Mouse (Mus musculus): ENCODE data around the gene Pigc. TPM values are rescaled to one million over a fixed set of nuclear protein-coding genes. Genes with fewer than 3 reads are reported as not detected.

Pigc gene
- 53.9 and 57.3 TPM in 2 replicates for polyA plus RNA-seq (2015; fragmentation: Nextera tagmentation; extraction: Ambion mirVana)

DNA sequence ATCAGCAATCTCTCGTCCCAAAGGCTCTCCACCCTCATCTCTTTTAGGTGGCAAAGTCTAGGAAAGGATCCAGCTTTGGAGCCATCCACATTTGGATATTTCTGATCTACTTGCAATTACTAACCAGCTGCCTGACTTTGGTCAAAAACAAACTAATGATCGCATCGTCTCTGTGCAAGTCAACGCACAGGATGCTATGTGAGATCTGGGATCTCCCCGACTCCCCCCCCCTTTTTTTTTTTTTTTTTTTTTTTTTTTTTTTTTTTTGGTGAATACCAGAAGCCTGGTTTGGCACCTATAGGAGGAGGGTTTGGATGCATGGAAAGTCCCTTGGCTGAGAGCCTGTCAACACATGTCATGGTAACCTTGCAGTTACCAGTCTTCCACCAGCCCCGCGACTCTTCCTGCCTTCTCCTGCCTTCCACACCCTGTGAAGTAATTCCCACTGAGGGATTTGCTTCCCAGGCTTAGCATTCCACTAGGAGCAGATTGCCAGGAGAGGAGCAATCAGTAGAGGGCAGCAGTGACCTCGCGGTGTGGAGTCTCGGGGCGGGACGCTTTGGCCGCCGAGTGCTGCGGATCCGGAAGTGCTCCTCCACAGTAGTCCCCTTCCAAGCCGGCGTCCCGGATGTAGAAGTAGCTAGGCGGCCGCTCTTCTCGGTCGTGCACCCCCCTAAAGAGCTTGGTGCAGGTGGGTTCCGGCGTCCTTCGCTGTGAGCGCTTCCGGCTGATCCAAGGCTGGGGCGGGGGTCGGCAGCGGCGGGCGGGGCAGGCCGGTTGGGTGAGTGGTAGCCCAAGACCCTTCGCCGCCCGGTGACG lies at the start of gene Pigc:
TSS of gene Pigc (plus strand) at position 598 of the 819 bp plus-strand sequence.
- Histone ChIP-seq H3K9me3 (no peaks in the 10 kb centered on the region), H3K27ac (peak within 1 kb of the TSS; percentile 90), H3K36me3 (peaks cover 17% of the 10 kb centered on the region), H3K27me3 (no peaks in the 10 kb centered on the region), H3K4me3 (peak within 1 kb of the TSS; percentile 69), H3K4me2 (replicated peaks) (peak within 1 kb of the TSS; percentile 70), H3K4me1 (peaks cover 48% of the 10 kb centered on the region), H3K9ac (peak within 1 kb of the TSS; percentile 82)
- ATAC-seq (ENCODE audit: low FRiP score, low read depth) = peak; percentile 97
- WGBS = 3% methylated on average over 38 of the region's 38 CpGs

GRCm38 (mm10) chr1:161919594-161919993 lies 49.4 kb upstream of the Pigc start:
- peaks cover 20% of the 10 kb centered on the region for H3K4me1 ChIP-seq
- ATAC-seq (ENCODE audit: low FRiP score, low read depth) = no peak
- no peak overlapping the region for H3K27ac ChIP-seq
- 96% methylated on average over 2 of the region's 2 CpGs for WGBS
- no peak overlapping the region for H3K4me3 ChIP-seq
- no peak overlapping the region for H3K4me2 ChIP-seq (replicated peaks)
- no peaks in the 10 kb centered on the region for H3K27me3 ChIP-seq
- no peaks in the 10 kb centered on the region for H3K36me3 ChIP-seq
- H3K9me3 ChIP-seq = no peaks in the 10 kb centered on the region
- H3K9ac ChIP-seq = no peak overlapping the region

DNA sequence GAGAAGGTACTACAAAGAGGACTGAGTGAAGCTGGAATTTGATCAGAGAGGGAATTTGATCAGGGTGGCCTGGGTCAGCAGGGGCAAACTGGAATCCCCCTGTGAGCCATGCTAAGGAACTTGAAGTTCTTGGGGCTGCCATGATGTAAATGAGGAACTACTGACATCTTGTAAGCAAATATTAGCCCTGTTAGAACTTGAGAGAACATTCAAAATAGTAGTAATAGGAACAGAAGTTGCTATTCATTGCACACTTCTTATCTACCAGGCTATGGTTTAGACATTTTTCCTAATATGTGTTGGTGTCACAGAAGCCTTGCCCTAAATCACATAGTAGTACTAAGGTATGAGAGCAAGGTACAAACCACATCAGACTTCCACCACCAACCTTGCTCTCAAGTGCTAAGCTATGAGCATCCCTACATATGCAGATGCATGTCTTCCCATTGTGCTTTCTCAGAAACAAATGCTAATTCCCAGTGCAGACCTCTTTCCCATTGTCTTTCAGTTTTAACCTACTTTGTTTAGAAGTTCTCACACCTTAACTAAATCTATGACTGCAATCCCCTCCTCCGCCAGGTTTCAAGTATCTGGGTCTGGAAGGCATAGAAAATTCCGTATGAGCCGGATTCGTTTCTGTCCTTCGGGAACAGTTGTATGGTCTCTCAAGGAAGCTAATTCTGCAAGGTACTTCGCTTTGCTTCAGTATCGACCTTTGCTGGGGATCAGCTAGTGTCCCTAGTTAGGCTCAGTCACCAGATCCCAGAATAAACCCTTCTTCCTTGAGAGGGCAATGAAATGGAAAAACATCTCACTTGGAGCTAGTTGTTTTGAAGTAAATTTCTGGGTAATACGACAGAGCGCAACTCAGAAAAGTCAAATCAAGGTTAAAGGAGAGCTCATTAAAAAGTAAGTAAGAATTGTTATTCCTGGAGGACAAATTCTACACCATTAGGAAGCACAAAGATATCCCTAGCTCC lies 48.2 kb upstream of the Pigc start:
- Histone ChIP-seq H3K27me3 (no peaks in the 10 kb centered on the region), H3K9ac (no peak overlapping the region), H3K36me3 (no peaks in the 10 kb centered on the region), H3K4me3 (no peak overlapping the region), H3K9me3 (no peaks in the 10 kb centered on the region), H3K4me1 (peaks cover 15% of the 10 kb centered on the region), H3K4me2 (replicated peaks) (no peak overlapping the region), H3K27ac (no peak overlapping the region)
- 74% methylated on average over 9 of the region's 9 CpGs for WGBS
- no peak for ATAC-seq (ENCODE audit: low FRiP score, low read depth)

DNA sequence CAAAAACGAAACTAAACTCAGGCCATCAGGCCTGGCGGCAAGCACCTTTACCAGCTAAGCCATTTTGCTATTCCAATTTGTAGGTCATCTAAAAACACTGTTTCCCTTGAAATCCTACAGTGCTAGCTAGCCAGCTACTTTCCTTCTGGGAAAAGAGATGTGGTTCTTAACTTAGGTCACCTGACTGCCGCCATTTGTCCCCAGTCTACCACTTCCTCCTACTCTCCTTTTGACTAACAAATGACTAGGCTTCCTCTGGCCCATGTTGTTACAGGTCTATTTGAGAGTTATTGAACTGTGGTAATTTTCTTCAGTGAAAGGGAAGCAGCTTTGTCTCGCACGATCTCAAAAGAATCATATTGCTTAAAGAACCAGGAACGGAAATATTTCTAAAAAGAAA lies 47.1 kb upstream of the Pigc start:
- 79% methylated on average over 6 of the region's 6 CpGs for WGBS

GRCm38 (mm10) chr1:161924321-161924720 lies 44.7 kb upstream of the Pigc start:
- no peaks in the 10 kb centered on the region for H3K27me3 ChIP-seq
- WGBS = 76% methylated on average over 3 of the region's 3 CpGs
- no peak overlapping the region for H3K4me2 ChIP-seq (replicated peaks)
- ATAC-seq (ENCODE audit: low FRiP score, low read depth) = no peak
- no peaks in the 10 kb centered on the region for H3K36me3 ChIP-seq
- H3K4me1 ChIP-seq = no peaks in the 10 kb centered on the region
- no peak overlapping the region for H3K4me3 ChIP-seq
- no peak overlapping the region for H3K9ac ChIP-seq
- no peak overlapping the region for H3K27ac ChIP-seq
- no peaks in the 10 kb centered on the region for H3K9me3 ChIP-seq

More for the DNA sequence above, 47.1 kb upstream of the Pigc start:
- Histone ChIP-seq H3K27me3 (no peaks in the 10 kb centered on the region), H3K4me1 (peaks cover 15% of the 10 kb centered on the region), H3K9ac (no peak overlapping the region), H3K36me3 (no peaks in the 10 kb centered on the region), H3K4me2 (replicated peaks) (no peak overlapping the region), H3K4me3 (no peak overlapping the region), H3K9me3 (no peaks in the 10 kb centered on the region), H3K27ac (no peak overlapping the region)
- no peak for ATAC-seq (ENCODE audit: low FRiP score, low read depth)

DNA sequence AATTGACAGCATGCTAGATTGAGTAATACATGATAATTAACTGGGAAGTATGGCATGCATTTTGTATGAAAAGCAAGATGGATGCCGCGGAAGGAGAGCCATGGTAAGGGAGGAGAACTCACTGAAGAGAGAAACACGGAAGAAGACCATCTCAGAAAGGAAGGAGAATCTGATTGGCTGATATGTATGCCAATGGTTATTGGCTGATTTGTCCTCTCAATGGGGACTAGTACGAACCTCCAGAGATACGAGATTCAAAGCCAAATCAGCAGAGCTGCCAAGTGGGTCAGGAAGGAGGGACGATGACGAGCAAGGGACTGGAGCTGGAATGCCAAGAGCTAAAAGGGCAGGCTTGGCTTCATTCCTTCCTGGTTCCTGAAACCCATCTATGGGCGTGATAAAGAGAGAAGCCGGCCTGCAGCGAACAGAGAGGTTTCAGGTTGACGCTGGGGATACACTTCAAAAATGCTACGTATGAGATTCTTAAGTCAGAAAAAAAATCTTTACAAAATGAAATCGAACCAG lies 43.6 kb upstream of the Pigc start:
- Histone ChIP-seq H3K4me1 (no peaks in the 10 kb centered on the region), H3K27me3 (no peaks in the 10 kb centered on the region), H3K27ac (no peak overlapping the region), H3K9me3 (no peaks in the 10 kb centered on the region), H3K36me3 (no peaks in the 10 kb centered on the region), H3K4me2 (replicated peaks) (no peak overlapping the region), H3K9ac (no peak overlapping the region), H3K4me3 (no peak overlapping the region)
- no peak for ATAC-seq (ENCODE audit: low FRiP score, low read depth)
- 86% methylated on average over 13 of the region's 13 CpGs for WGBS

- ATAC-seq (ENCODE audit: low FRiP score, low read depth) = no peak
- Histone ChIP-seq H3K4me1 (peaks cover 4% of the 10 kb centered on the region; the same call in 1 of the 2 replicates), H3K4me3 (no peak overlapping the region), H3K9me3 (no peaks in the 10 kb centered on the region), H3K27me3 (no peaks in the 10 kb centered on the region), H3K9ac (no peak overlapping the region), H3K4me2 (replicated peaks) (no peak overlapping the region), H3K27ac (no peak overlapping the region), H3K36me3 (no peaks in the 10 kb centered on the region)
- 87% methylated on average over 2 of the region's 2 CpGs for WGBS
Observed at GRCm38 (mm10) chr1:161927976-161928375, 41.0 kb upstream of the Pigc start.

GRCm38 (mm10) chr1:161931313-161931712 lies 37.7 kb upstream of the Pigc start:
- WGBS = 69% methylated on average over 4 of the region's 4 CpGs
- no peaks in the 10 kb centered on the region for H3K9me3 ChIP-seq
- ATAC-seq (ENCODE audit: low FRiP score, low read depth) = no peak

DNA sequence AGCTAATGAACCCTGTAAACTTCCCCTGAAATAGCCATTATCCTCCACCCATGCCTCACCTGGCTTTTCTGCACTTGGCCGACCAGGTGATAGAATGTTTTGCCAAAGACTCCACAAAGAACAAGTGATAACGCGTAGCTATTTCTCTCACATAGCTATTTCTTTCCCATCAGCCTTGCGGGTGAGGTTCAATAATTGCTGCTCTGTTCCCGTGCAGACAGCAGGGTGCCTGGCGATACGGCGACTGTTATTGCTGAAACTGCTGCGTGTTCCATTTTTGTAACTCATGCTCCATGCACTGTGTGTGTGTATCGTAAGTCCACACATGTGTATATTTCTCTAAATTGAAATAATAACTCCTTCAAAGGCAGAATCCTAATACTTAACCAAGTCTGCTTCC lies 37.2 kb upstream of the Pigc start:
- Histone ChIP-seq H3K4me2 (replicated peaks) (peak overlapping the region; percentile 31), H3K36me3 (no peaks in the 10 kb centered on the region), H3K4me3 (no peak overlapping the region), H3K4me1 (peaks cover 4% of the 10 kb centered on the region; the same call in 1 of the 2 replicates), H3K9me3 (no peaks in the 10 kb centered on the region), H3K27me3 (no peaks in the 10 kb centered on the region), H3K27ac (no peak overlapping the region), H3K9ac (no peak overlapping the region)
- 57% methylated on average over 10 of the region's 10 CpGs for WGBS
- ATAC-seq (ENCODE audit: low FRiP score, low read depth) = no peak

More at GRCm38 (mm10) chr1:161931313-161931712, 37.7 kb upstream of the Pigc start:
- Histone ChIP-seq H3K9ac (no peak overlapping the region), H3K27me3 (no peaks in the 10 kb centered on the region), H3K4me1 (peaks cover 4% of the 10 kb centered on the region; the same call in 1 of the 2 replicates), H3K4me3 (no peak overlapping the region), H3K27ac (no peak overlapping the region), H3K36me3 (no peaks in the 10 kb centered on the region), H3K4me2 (replicated peaks) (peak overlapping the region; percentile 31; the same call in 1 of the 2 replicates)

GRCm38 (mm10) chr1:161932286-161932685 lies 36.7 kb upstream of the Pigc start:
- no peak for ATAC-seq (ENCODE audit: low FRiP score, low read depth)
- H3K4me2 ChIP-seq (replicated peaks) = no peak overlapping the region
- WGBS = 73% methylated on average over 4 of the region's 4 CpGs
- H3K9ac ChIP-seq = no peak overlapping the region
- H3K9me3 ChIP-seq = no peaks in the 10 kb centered on the region
- H3K36me3 ChIP-seq = no peaks in the 10 kb centered on the region
- no peak overlapping the region for H3K27ac ChIP-seq
- no peaks in the 10 kb centered on the region for H3K27me3 ChIP-seq
- peaks cover 4% of the 10 kb centered on the region; the same call in 1 of the 2 replicates for H3K4me1 ChIP-seq
- no peak overlapping the region for H3K4me3 ChIP-seq

- 75% methylated on average over 2 of the region's 2 CpGs for WGBS
- Histone ChIP-seq H3K27ac (no peak overlapping the region), H3K27me3 (no peaks in the 10 kb centered on the region), H3K9ac (no peak overlapping the region), H3K4me1 (no peaks in the 10 kb centered on the region), H3K9me3 (no peaks in the 10 kb centered on the region), H3K36me3 (no peaks in the 10 kb centered on the region), H3K4me2 (replicated peaks) (no peak overlapping the region), H3K4me3 (no peak overlapping the region)
- no peak for ATAC-seq (ENCODE audit: low FRiP score, low read depth)
Observed at GRCm38 (mm10) chr1:161942082-161942481, 26.9 kb upstream of the Pigc start.
